Mouse (Mus musculus) stomach, embryonic 14.5 days (tissue): ENCODE data around the gene Frmpd4. TPM values are rescaled to one million over a fixed set of nuclear protein-coding genes. Genes with fewer than 3 reads are reported as not detected.

Source experiments
- ATAC-seq: fragments of 200-750 bp; cut with Nextera tagmentation; 2 replicates; pipeline ENCODE4 v1.8.0; 2017; ENCODE audit warnings: low read depth, moderate TSS enrichment; ENCODE audit not compliant: insufficient number of reproducible peaks, insufficient read depth, low FRiP score
- H3K27ac ChIP-seq: fragments of 300-500 bp; sonication (generic); 2 replicates; pipeline ENCODE4 v1.5.1; 2014; ENCODE audit warnings: mild to moderate bottlenecking, low read length, moderate library complexity, mixed read lengths
- H3K27me3 ChIP-seq: fragments of 300-500 bp; sonication (generic); 2 replicates; pipeline ENCODE4 v1.6.1; 2014; ENCODE audit warnings: low read length, control low read depth, mixed read lengths; ENCODE audit not compliant: control insufficient read depth, insufficient read depth
- H3K36me3 ChIP-seq: fragments of 300-500 bp; sonication (generic); 2 replicates; pipeline ENCODE4 v1.6.1; 2014; ENCODE audit warnings: mild to moderate bottlenecking, control low read depth, low read length, moderate library complexity, mixed read lengths; ENCODE audit not compliant: control insufficient read depth, insufficient read depth
- H3K4me1 ChIP-seq: fragments of 300-500 bp; sonication (generic); 2 replicates; pipeline ENCODE4 v1.6.1; 2014; ENCODE audit warnings: low read length, control low read depth, mixed read lengths; ENCODE audit not compliant: control insufficient read depth, insufficient read depth
- H3K4me2 ChIP-seq: fragments of 300-500 bp; sonication (generic); replicated peaks from 2 replicates; pipeline ENCODE4 v1.6.1; 2014; ENCODE audit warnings: low read depth, low read length, control low read depth
- H3K4me3 ChIP-seq: fragments of 300-500 bp; sonication (generic); 2 replicates; pipeline ENCODE4 v1.5.1; 2014; ENCODE audit warnings: low read depth, low read length, control low read depth
- H3K9ac ChIP-seq: fragments of 300-500 bp; sonication (generic); replicated peaks from 2 replicates; pipeline ENCODE4 v1.6.1; 2014; ENCODE audit warnings: low read depth, mild to moderate bottlenecking, control low read depth, low read length, moderate library complexity, mixed read lengths
- H3K9me3 ChIP-seq: fragments of 300-500 bp; sonication (generic); 2 replicates; pipeline ENCODE4 v1.6.1; 2016; ENCODE audit warnings: low read depth, low read length, control low read depth; ENCODE audit not compliant: control insufficient read depth
- WGBS: fragments of 180-500 bp; shearing (Covaris S2); extraction: QIAGEN DNeasy Blood & Tissue Kit; methylation state at CpG from one replicate; pipeline ENCODE4 v1.1.7; 2014; 5-methylcytosine and 5-hydroxymethylcytosine counted together
- polyA plus RNA-seq: library from polyadenylated mRNA; unstranded; fragments of >200 nt; fragmentation: Nextera tagmentation; extraction: Ambion mirVana; gene quantifications from 2 replicates; pipeline ENCODE4 v1.2.1, GENCODE M21; 2014

The Frmpd4 gene
- polyA plus RNA-seq, 1 experiment from 2014 or later = 1.0 TPM

DNA sequence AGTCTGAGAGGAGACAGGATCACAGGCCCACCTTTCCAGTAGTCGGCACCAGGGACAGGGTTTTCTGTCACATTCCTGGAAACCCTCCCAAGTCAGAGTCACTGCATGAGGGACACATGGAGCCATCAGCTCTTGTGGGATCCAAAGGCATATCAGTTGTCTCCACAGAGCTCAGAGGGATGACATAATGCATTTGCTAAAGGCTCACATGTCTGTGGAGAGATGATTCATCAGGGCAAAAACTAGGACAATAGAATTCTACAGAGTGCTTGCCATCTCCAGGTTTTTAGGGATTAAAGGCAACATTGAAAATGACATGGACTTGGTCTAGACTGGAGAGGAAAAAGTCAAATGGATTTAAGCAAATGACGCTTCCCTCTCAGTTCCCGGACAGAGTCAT is 284.5 kb downstream of the Frmpd4 start:
- no peak overlapping the region for H3K4me2 ChIP-seq
- WGBS = 84% methylated on average over 3 of the region's 3 CpGs
- H3K36me3 ChIP-seq = no peaks in the 10 kb centered on the region
- H3K27ac ChIP-seq = no peak overlapping the region
- no peak overlapping the region for H3K9ac ChIP-seq
- H3K9me3 ChIP-seq = no peaks in the 10 kb centered on the region
- no peak for ATAC-seq
- H3K4me1 ChIP-seq = no peaks in the 10 kb centered on the region
- H3K4me3 ChIP-seq = no peak overlapping the region
- H3K27me3 ChIP-seq = no peaks in the 10 kb centered on the region

GRCm38 (mm10) chrX:168207034-168207433 is 370.0 kb downstream of the Frmpd4 start:
- WGBS = 82% methylated on average over 3 of the region's 3 CpGs
- H3K4me1 ChIP-seq = no peaks in the 10 kb centered on the region

GRCm38 (mm10) chrX:168191944-168192343 is 385.1 kb downstream of the Frmpd4 start:
- Histone ChIP-seq H3K27ac (no peak overlapping the region), H3K9me3 (no peaks in the 10 kb centered on the region), H3K4me3 (no peak overlapping the region), H3K4me1 (no peaks in the 10 kb centered on the region), H3K4me2 (no peak overlapping the region), H3K36me3 (no peaks in the 10 kb centered on the region), H3K27me3 (no peaks in the 10 kb centered on the region), H3K9ac (no peak overlapping the region)
- WGBS = 64% methylated on average over 1 of the region's 1 CpGs
- ATAC-seq = no peak

More at GRCm38 (mm10) chrX:168207034-168207433, 370.0 kb downstream of the Frmpd4 start:
- Histone ChIP-seq H3K9ac (no peak overlapping the region), H3K9me3 (no peaks in the 10 kb centered on the region), H3K27me3 (no peaks in the 10 kb centered on the region), H3K4me3 (no peak overlapping the region), H3K27ac (no peak overlapping the region), H3K4me2 (no peak overlapping the region), H3K36me3 (no peaks in the 10 kb centered on the region)
- no peak for ATAC-seq

GRCm38 (mm10) chrX:168189563-168189962 is 387.5 kb downstream of the Frmpd4 start:
- H3K27ac ChIP-seq = no peak overlapping the region
- H3K27me3 ChIP-seq = no peaks in the 10 kb centered on the region
- 74% methylated on average over 8 of the region's 8 CpGs for WGBS
- no peaks in the 10 kb centered on the region for H3K9me3 ChIP-seq
- no peak overlapping the region for H3K4me2 ChIP-seq
- H3K36me3 ChIP-seq = no peaks in the 10 kb centered on the region
- H3K4me3 ChIP-seq = no peak overlapping the region
- H3K4me1 ChIP-seq = no peaks in the 10 kb centered on the region
- H3K9ac ChIP-seq = no peak overlapping the region
- ATAC-seq = no peak

DNA sequence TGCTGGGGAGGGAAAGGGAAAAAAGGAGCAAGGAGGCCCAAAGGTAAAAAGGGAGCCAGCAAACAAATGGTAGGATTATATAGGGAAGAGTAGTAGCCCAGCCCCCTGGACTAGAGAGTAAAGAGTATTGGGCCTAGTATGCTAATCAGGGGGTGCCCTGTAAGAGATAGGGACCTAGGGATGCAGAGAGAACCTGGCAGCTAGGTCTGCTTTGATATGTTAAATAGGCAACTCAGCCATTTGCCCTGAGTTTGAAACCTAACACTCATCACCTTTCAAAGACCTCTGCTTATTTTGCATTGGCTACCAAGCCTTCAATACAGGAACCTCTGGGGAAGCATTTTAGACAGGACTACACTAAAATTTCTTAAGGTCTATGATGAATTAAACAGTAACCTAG is 414.0 kb downstream of the Frmpd4 start:
- no peak overlapping the region for H3K4me2 ChIP-seq
- H3K36me3 ChIP-seq = no peaks in the 10 kb centered on the region
- no peak overlapping the region for H3K4me3 ChIP-seq
- H3K27me3 ChIP-seq = no peaks in the 10 kb centered on the region
- H3K9ac ChIP-seq = no peak overlapping the region
- no peaks in the 10 kb centered on the region for H3K4me1 ChIP-seq
- ATAC-seq = no peak
- no peak overlapping the region for H3K27ac ChIP-seq
- H3K9me3 ChIP-seq = no peaks in the 10 kb centered on the region

- 59% methylated on average over 3 of the region's 3 CpGs for WGBS
- Histone ChIP-seq H3K27ac (no peak overlapping the region), H3K9me3 (no peaks in the 10 kb centered on the region), H3K4me1 (no peaks in the 10 kb centered on the region), H3K4me3 (no peak overlapping the region), H3K4me2 (no peak overlapping the region), H3K9ac (no peak overlapping the region), H3K36me3 (no peaks in the 10 kb centered on the region), H3K27me3 (no peaks in the 10 kb centered on the region)
- ATAC-seq = no peak
These were observed 418.2 kb downstream of the Frmpd4 start for GRCm38 (mm10) chrX:168158866-168159265.

GRCm38 (mm10) chrX:168141051-168141450 is 436.0 kb downstream of the Frmpd4 start:
- no peak for ATAC-seq
- H3K27me3 ChIP-seq = no peaks in the 10 kb centered on the region

DNA sequence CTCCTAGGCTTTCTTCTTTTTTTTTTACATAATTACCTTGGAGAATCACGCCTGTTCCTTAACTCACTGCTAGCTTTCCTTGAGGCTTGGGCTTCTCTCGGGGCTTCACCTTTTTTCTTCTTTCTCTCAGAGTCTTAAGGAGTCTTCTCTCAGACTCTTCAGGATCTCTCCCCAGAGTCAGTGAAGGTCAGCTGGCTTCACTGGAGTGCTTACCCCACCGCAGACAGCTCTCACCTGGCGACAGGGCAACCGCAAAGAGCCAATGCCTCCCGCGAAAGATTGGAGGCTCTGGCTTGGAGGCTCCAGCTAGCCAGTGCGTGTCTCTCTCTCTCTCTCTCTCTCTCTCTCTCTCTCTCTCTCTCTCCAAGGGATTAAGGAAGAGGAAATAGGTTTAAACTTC is 453.0 kb downstream of the Frmpd4 start:
- no peaks in the 10 kb centered on the region for H3K4me1 ChIP-seq
- H3K9me3 ChIP-seq = no peaks in the 10 kb centered on the region
- ATAC-seq = no peak
- peak overlapping the region; percentile 60 for H3K4me2 ChIP-seq
- peak overlapping the region; percentile 34 for H3K4me3 ChIP-seq
- peaks cover 10% of the 10 kb centered on the region; the same call in 1 of the 2 replicates for H3K27me3 ChIP-seq
- H3K36me3 ChIP-seq = no peaks in the 10 kb centered on the region
- 19% methylated on average over 8 of the region's 8 CpGs for WGBS
- H3K9ac ChIP-seq = no peak overlapping the region
- no peak overlapping the region for H3K27ac ChIP-seq

More at GRCm38 (mm10) chrX:168141051-168141450, 436.0 kb downstream of the Frmpd4 start:
- H3K4me3 ChIP-seq = no peak overlapping the region
- H3K27ac ChIP-seq = no peak overlapping the region
- no peaks in the 10 kb centered on the region for H3K9me3 ChIP-seq
- H3K9ac ChIP-seq = no peak overlapping the region
- no peaks in the 10 kb centered on the region for H3K4me1 ChIP-seq
- H3K36me3 ChIP-seq = no peaks in the 10 kb centered on the region
- H3K4me2 ChIP-seq = no peak overlapping the region

DNA sequence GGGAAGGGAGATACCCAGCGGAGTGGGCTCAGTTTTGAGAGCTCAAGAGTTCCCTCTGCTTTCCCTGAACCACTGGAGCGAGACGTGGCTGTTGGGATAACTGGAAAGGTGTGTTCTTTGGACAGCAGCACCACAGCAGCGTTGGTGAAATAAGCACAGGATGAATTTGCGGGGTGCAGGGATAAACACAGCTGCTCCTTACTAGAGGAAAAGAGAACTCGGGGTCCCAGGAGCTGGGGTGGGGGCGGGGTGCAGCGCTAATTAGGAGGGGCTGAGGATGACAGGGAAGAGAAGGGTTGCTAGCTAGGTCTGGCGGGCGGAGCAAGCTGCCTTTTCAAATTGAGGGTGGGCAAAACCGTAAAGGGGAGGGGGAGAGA is 453.5 kb downstream of the Frmpd4 start:
- H3K27me3 ChIP-seq = peaks cover 10% of the 10 kb centered on the region; the same call in 1 of the 2 replicates
- ATAC-seq = peak; percentile 33; the same call in 1 of the 2 replicates
- H3K36me3 ChIP-seq = no peaks in the 10 kb centered on the region
- H3K9ac ChIP-seq = no peak overlapping the region
- 8% methylated on average over 11 of the region's 11 CpGs for WGBS
- H3K4me1 ChIP-seq = no peaks in the 10 kb centered on the region
- H3K4me2 ChIP-seq = peak overlapping the region; percentile 60
- H3K27ac ChIP-seq = no peak overlapping the region
- H3K9me3 ChIP-seq = no peaks in the 10 kb centered on the region
- peak overlapping the region; percentile 34 for H3K4me3 ChIP-seq
